Mouse (Mus musculus) thymus, adult 2 months (tissue): ENCODE measurements at regions not wholly inside any gene's neighbourhood (a gene's known extent, or its start where the extent isn't known, plus 50 kb on each side); places are given as distances from the start of the nearest gene placed in this dataset.
"Not testable (repeated sequence)": the region's sequence is repeated elsewhere in the genome, so short reads cannot be mapped to it uniquely, and the experiment has no call there.

Experiments used
- DNase-seq: peaks from one replicate; pipeline ENCODE4 v3.0.0; 2021
- H3K27ac ChIP-seq: fragments of 200-500 bp; 2 replicates; pipeline ENCODE4 v1.5.1; 2012; ENCODE audit warnings: low read length, control low read depth; ENCODE audit not compliant: control insufficient read depth, insufficient read depth
- H3K27me3 ChIP-seq: fragments of 200-500 bp; 2 replicates; pipeline ENCODE4 v1.6.1; 2012; ENCODE audit warnings: mild to moderate bottlenecking, low read length, moderate library complexity, mixed read lengths; ENCODE audit not compliant: control insufficient read depth, insufficient read depth
- H3K36me3 ChIP-seq: fragments of 200-500 bp; 2 replicates; pipeline ENCODE4 v1.6.1; 2012; ENCODE audit warnings: mild to moderate bottlenecking, low read length, moderate library complexity; ENCODE audit not compliant: control insufficient read depth, insufficient read depth
- H3K4me1 ChIP-seq: fragments of 200-500 bp; replicated peaks from 2 replicates; pipeline ENCODE4 v1.6.1; 2012; ENCODE audit warnings: low read length; ENCODE audit not compliant: control insufficient read depth, insufficient read depth
- H3K4me3 ChIP-seq: fragments of 200-500 bp; 2 replicates; pipeline ENCODE4 v1.5.1; 2012; ENCODE audit warnings: mild to moderate bottlenecking, low read length, control low read depth, moderate library complexity; ENCODE audit not compliant: control insufficient read depth, insufficient read depth
- CTCF ChIP-seq: fragments of 200-500 bp; IDR thresholded peaks from 2 replicates; pipeline ENCODE4 v1.5.1; 2012; ENCODE audit warnings: mild to moderate bottlenecking, control low read depth, low read length, moderate library complexity, borderline replicate concordance; ENCODE audit not compliant: control insufficient read depth, poor library complexity, insufficient read depth; ENCODE audit errors: extremely low read depth
- POLR2A ChIP-seq: fragments of 200-500 bp; IDR thresholded peaks from 2 replicates; pipeline ENCODE4 v1.6.1; 2012; ENCODE audit warnings: mild to moderate bottlenecking, low read length, control low read depth, moderate library complexity; ENCODE audit not compliant: control insufficient read depth, poor library complexity, insufficient read depth; ENCODE audit errors: extremely low read depth
- WGBS: fragments of 180-500 bp; shearing (Covaris S2); methylation state at CpG from one replicate; pipeline ENCODE4 v1.1.7; 2018; 5-methylcytosine and 5-hydroxymethylcytosine counted together

GRCm38 (mm10) chr1:30564757-30565156 lies 309.0 kb downstream of the Phf3 start:
- TF ChIP-seq POLR2A (no peak), CTCF (no peak)
- H3K4me1 ChIP-seq, result no peaks in the 10 kb centered on the region
- no peak overlapping the region for H3K4me3 ChIP-seq
- no peaks in the 10 kb centered on the region for H3K27me3 ChIP-seq
- 95% methylated on average over 6 of the region's 6 CpGs for WGBS
- H3K36me3 ChIP-seq, result no peaks in the 10 kb centered on the region
- no peak overlapping the region for H3K27ac ChIP-seq
- DNase-seq, result no peak

GRCm38 (mm10) chr1:30548761-30549160 lies 325.0 kb downstream of the Phf3 start:
- not testable (repeated sequence) for H3K36me3 ChIP-seq, H3K27me3 ChIP-seq, H3K27ac ChIP-seq, DNase-seq, H3K4me3 ChIP-seq, H3K4me1 ChIP-seq
- 70% methylated on average over 4 of the region's 4 CpGs for WGBS

- DNase-seq, result no peak
- TF ChIP-seq POLR2A, result no peak
- TF ChIP-seq CTCF, result no peak
- H3K27me3 ChIP-seq, result no peaks in the 10 kb centered on the region
- no peaks in the 10 kb centered on the region for H3K36me3 ChIP-seq
- no peak overlapping the region for H3K4me3 ChIP-seq
- no peak overlapping the region for H3K27ac ChIP-seq
- H3K4me1 ChIP-seq, result no peaks in the 10 kb centered on the region
- 93% methylated on average over 13 of the region's 13 CpGs for WGBS
Observed at GRCm38 (mm10) chr1:30540088-30540698, 333.5 kb downstream of the Phf3 start.

GRCm38 (mm10) chr1:30536989-30537975 lies 336.4 kb downstream of the Phf3 start:
- no peaks in the 10 kb centered on the region for H3K27me3 ChIP-seq
- WGBS, result 66% methylated on average over 11 of the region's 11 CpGs
- H3K4me1 ChIP-seq, result no peaks in the 10 kb centered on the region
- no peak for DNase-seq
- TF ChIP-seq POLR2A, result no peak
- TF ChIP-seq CTCF, result no peak
- no peak overlapping the region for H3K27ac ChIP-seq
- H3K36me3 ChIP-seq, result no peaks in the 10 kb centered on the region
- no peak overlapping the region for H3K4me3 ChIP-seq

GRCm38 (mm10) chr1:30517348-30517747 lies 356.4 kb downstream of the Phf3 start:
- no peak overlapping the region for H3K27ac ChIP-seq
- no peaks in the 10 kb centered on the region for H3K36me3 ChIP-seq
- DNase-seq, result no peak
- no peaks in the 10 kb centered on the region for H3K27me3 ChIP-seq
- no peaks in the 10 kb centered on the region for H3K4me1 ChIP-seq
- TF ChIP-seq CTCF (no peak), POLR2A (no peak)
- WGBS, result 61% methylated on average over 3 of the region's 3 CpGs
- H3K4me3 ChIP-seq, result no peak overlapping the region

GRCm38 (mm10) chr1:30515846-30516245 lies 357.9 kb downstream of the Phf3 start:
- no peak overlapping the region for H3K27ac ChIP-seq
- H3K27me3 ChIP-seq, result no peaks in the 10 kb centered on the region
- no peaks in the 10 kb centered on the region for H3K4me1 ChIP-seq
- DNase-seq, result no peak
- TF ChIP-seq CTCF (no peak), POLR2A (no peak)
- no peaks in the 10 kb centered on the region for H3K36me3 ChIP-seq
- no peak overlapping the region for H3K4me3 ChIP-seq
- WGBS, result 95% methylated on average over 6 of the region's 6 CpGs

GRCm38 (mm10) chr1:30503224-30503623 lies 370.5 kb downstream of the Phf3 start:
- no peak overlapping the region for H3K4me3 ChIP-seq
- no peaks in the 10 kb centered on the region for H3K4me1 ChIP-seq
- no peak overlapping the region for H3K27ac ChIP-seq
- no peaks in the 10 kb centered on the region for H3K36me3 ChIP-seq
- TF ChIP-seq CTCF (no peak), POLR2A (no peak)
- no peaks in the 10 kb centered on the region for H3K27me3 ChIP-seq
- WGBS, result 38% methylated on average over 1 of the region's 1 CpGs
- no peak for DNase-seq
